Mouse (Mus musculus): Measurements from ENCODE around the gene 4921536K21Rik.

The 4921536K21Rik gene

GRCm38 (mm10) chr11:3853481-3854034 is 41.3 kb downstream of the 4921536K21Rik start:
- peak; percentile 94 to 95 for DNase-seq

- no peak for DNase-seq
These were observed 41.9 kb downstream of the 4921536K21Rik start for GRCm38 (mm10) chr11:3853031-3853430.

GRCm38 (mm10) chr11:3851872-3852271 is 43.0 kb downstream of the 4921536K21Rik start:
- DNase-seq: peak in 1 of 2 experiments; percentile 31

- peak in 1 of 2 experiments; percentile 32 for DNase-seq
These were observed 44.1 kb downstream of the 4921536K21Rik start for GRCm38 (mm10) chr11:3850746-3851277.

- DNase-seq: peak in 1 of 2 experiments; percentile 51
These were observed 44.6 kb downstream of the 4921536K21Rik start for GRCm38 (mm10) chr11:3850315-3850614.

- no peak for DNase-seq
These were observed 45.2 kb downstream of the 4921536K21Rik start for GRCm38 (mm10) chr11:3849469-3850314.

- no peak for DNase-seq
These were observed 48.5 kb downstream of the 4921536K21Rik start for GRCm38 (mm10) chr11:3846351-3846750.

GRCm38 (mm10) chr11:3843943-3844734 is 50.8 kb downstream of the 4921536K21Rik start:
- DNase-seq: peak; percentile 63 to 64

Measured in cerebellum, adult 18-20 months (tissue).